In genomic region chr11:98909654-98910053, GRCm38 (mm10) we compare ENCODE assay signal across 8 mouse cellular contexts. TPM values are rescaled to one million over a fixed set of nuclear protein-coding genes. Genes with fewer than 3 reads are reported as not detected.
A peak's percentile ranks its signal among the peaks of the same experiment; 100 is the strongest.
DNase-seq lines count a peak whose midpoint lies in the region; ATAC-seq and TF ChIP-seq lines count a peak whose summit lies in the region.

No protein-coding gene starts in this region.

- no peak overlapping the region for H3K9ac ChIP-seq in embryonic facial prominence, embryonic 11.5 days (replicated peaks; ENCODE audit: low read length)

- peaks cover 3% of the 10 kb centered on the region; the same call in 1 of the 2 replicates for H3K4me1 ChIP-seq in embryonic facial prominence, embryonic 11.5 days (ENCODE audit: control insufficient read depth, insufficient read depth, low read length)
- peaks cover 16% of the 10 kb centered on the region for H3K4me1 ChIP-seq in small intestine, adult 2 months (ENCODE audit: control insufficient read depth, insufficient read depth, insufficient read length, low read length)

- 60% methylated on average over 6 of the region's 6 CpGs for WGBS in embryonic facial prominence, embryonic 11.5 days
- 15% methylated on average over 6 of the region's 6 CpGs for WGBS in small intestine, adult 2 months

- intact Hi-C loops in heart, postnatal 14 days (cut with DNase I): loop anchor here (1.0 to 2.0 kb wide), 2 partner anchors 50 to 209 kb away; partner anchors contain the start of gene Csf3

- peak; percentile 74 to 85 for DNase-seq in CD8-positive naive resting alpha-beta T cell, adult 2 months (ENCODE audit: low read depth in 2 of 2, low spot score in 2 of 2)
- DNase-seq in NIH3T3 (ENCODE audit: low read depth): peak; percentile 81
- DNase-seq in embryonic facial prominence, embryonic 11.5 days (ENCODE audit: low spot score): peak; percentile 73
- peak; percentile 66 to 77 for DNase-seq in heart, postnatal 14 days
- DNase-seq in layer of hippocampus, postnatal 10 days (ENCODE audit: low spot score in 2 of 2): peak; percentile 75 to 78
- peak; percentile 83 for DNase-seq in lung, postnatal 10 days
- DNase-seq in urinary bladder, postnatal 10 days (ENCODE audit: low spot score): no peak

- no peak for ATAC-seq in embryonic facial prominence, embryonic 11.5 days (replicated peaks; ENCODE audit: insufficient number of reproducible peaks, low FRiP score, low TSS enrichment, low read depth)

- peaks cover 7% of the 10 kb centered on the region for H3K36me3 ChIP-seq in embryonic facial prominence, embryonic 11.5 days (replicated peaks; ENCODE audit: control insufficient read depth, insufficient read depth, low read depth, low read length)
- H3K36me3 ChIP-seq in small intestine, adult 2 months (ENCODE audit: control insufficient read depth, insufficient read depth, low read length): peaks cover 6% of the 10 kb centered on the region; the same call in 1 of the 2 replicates

- H3K27me3 ChIP-seq in embryonic facial prominence, embryonic 11.5 days (ENCODE audit: control insufficient read depth, insufficient read depth, low read length): no peaks in the 10 kb centered on the region
- no peaks in the 10 kb centered on the region for H3K27me3 ChIP-seq in small intestine, adult 2 months (ENCODE audit: control insufficient read depth, insufficient read depth, low read length)

- no peak overlapping the region for H3K4me3 ChIP-seq in embryonic facial prominence, embryonic 11.5 days (ENCODE audit: low read depth, low read length)
- H3K4me3 ChIP-seq in small intestine, adult 2 months (ENCODE audit: low read depth, low read length): no peak overlapping the region

- no peak for TF ChIP-seq POLR2A in small intestine, adult 2 months (IDR thresholded peaks at IDR 0.05; ENCODE audit: low read depth, low read length)

- no peaks in the 10 kb centered on the region for H3K9me3 ChIP-seq in embryonic facial prominence, embryonic 11.5 days (replicated peaks; ENCODE audit: control insufficient read depth, low read length)

- no peak overlapping the region for H3K27ac ChIP-seq in embryonic facial prominence, embryonic 11.5 days (replicated peaks; ENCODE audit: low read depth, low read length)
- H3K27ac ChIP-seq in small intestine, adult 2 months (ENCODE audit: insufficient read depth, low read depth, low read length): no peak overlapping the region

- peak; percentile 38; the same call in 1 of the 2 replicates for TF ChIP-seq CTCF in small intestine, adult 2 months (IDR thresholded peaks at IDR 0.05; ENCODE audit: extremely low read depth, insufficient read length, insufficient replicate concordance, low read depth, low read length)

- H3K4me2 ChIP-seq in embryonic facial prominence, embryonic 11.5 days (ENCODE audit: low read depth, low read length): peak overlapping the region; percentile 8; the same call in 1 of the 2 replicates

RNA-seq across cellular contexts. Expression of gene Cdc6, which starts 2.1 kb away (rescaled TPM):
- polyA plus RNA-seq in embryonic facial prominence, embryonic 11.5 days (2014; fragmentation: Nextera tagmentation; extraction: Ambion mirVana): 55.4 and 57.1 TPM in 2 replicates
- 1 to 10 TPM in 1 of 2 experiments, under 1 TPM in 1; 0.72 to 2.2 TPM for total RNA-seq in heart, postnatal 14 days (2021)
- total RNA-seq in layer of hippocampus, postnatal 10 days (2021): 1 to 10 TPM; 1.1 to 2.2 TPM
- 0.37 and 0.65 TPM in 2 replicates for polyA plus RNA-seq in small intestine, adult 2 months (2012; rRNA removed)

RNA-seq across cellular contexts. Expression of gene Rara, which starts 18.0 kb away (rescaled TPM):
- 32.7 and 40.2 TPM in 2 replicates for polyA plus RNA-seq in embryonic facial prominence, embryonic 11.5 days (2014; fragmentation: Nextera tagmentation; extraction: Ambion mirVana)
- 10 to 100 TPM; 17.9 to 21.6 TPM for total RNA-seq in heart, postnatal 14 days (2021)
- total RNA-seq in layer of hippocampus, postnatal 10 days (2021): 10 to 100 TPM; 21.7 to 24.0 TPM
- polyA plus RNA-seq in small intestine, adult 2 months (2012; rRNA removed): 25.3 and 56.3 TPM in 2 replicates

RNA-seq across cellular contexts. Expression of gene Wipf2, which starts 46.2 kb away (rescaled TPM):
- 4.4 and 4.6 TPM in 2 replicates for polyA plus RNA-seq in embryonic facial prominence, embryonic 11.5 days (2014; fragmentation: Nextera tagmentation; extraction: Ambion mirVana)
- total RNA-seq in heart, postnatal 14 days (2021): 10 to 100 TPM in 1 of 2 experiments, 1 to 10 TPM in 1; 8.2 to 10.6 TPM
- total RNA-seq in layer of hippocampus, postnatal 10 days (2021): 10 to 100 TPM; 29.7 to 30.9 TPM
- 11.4 and 27.3 TPM in 2 replicates for polyA plus RNA-seq in small intestine, adult 2 months (2012; rRNA removed)
